Mouse (Mus musculus): ENCODE measurements around the gene Enox1. TPM values are rescaled to one million over a fixed set of nuclear protein-coding genes. Genes with fewer than 3 reads are reported as not detected.

The Enox1 gene
- polyA plus RNA-seq, 1 experiment, result 0.30 TPM

GRCm38 (mm10) chr14:77499996-77500581 is 343.5 kb downstream of the Enox1 start:
- WGBS, result 59% methylated on average over 6 of the region's 6 CpGs
- no peak for TF ChIP-seq POLR2A (IDR thresholded peaks at IDR 0.05; ENCODE audit: low read depth, low read length)
- TF ChIP-seq CTCF (IDR thresholded peaks at IDR 0.05; ENCODE audit: extremely low read depth, insufficient read length, insufficient replicate concordance, low read depth, low read length), result no peak
- H3K27ac ChIP-seq (ENCODE audit: insufficient read depth, low read depth, low read length), result no peak overlapping the region
- H3K36me3 ChIP-seq (ENCODE audit: control insufficient read depth, insufficient read depth, low read length), result no peaks in the 10 kb centered on the region
- H3K4me3 ChIP-seq (ENCODE audit: low read depth, low read length), result no peak overlapping the region
- H3K27me3 ChIP-seq (ENCODE audit: control insufficient read depth, insufficient read depth, low read length), result no peaks in the 10 kb centered on the region
- no peaks in the 10 kb centered on the region for H3K4me1 ChIP-seq (ENCODE audit: control insufficient read depth, insufficient read depth, insufficient read length, low read length)

- Histone ChIP-seq H3K27me3 (ENCODE audit: control insufficient read depth, insufficient read depth, low read length) (no peaks in the 10 kb centered on the region), H3K36me3 (ENCODE audit: control insufficient read depth, insufficient read depth, low read length) (no peaks in the 10 kb centered on the region), H3K27ac (ENCODE audit: insufficient read depth, low read depth, low read length) (no peak overlapping the region), H3K4me3 (ENCODE audit: low read depth, low read length) (no peak overlapping the region), H3K4me1 (ENCODE audit: control insufficient read depth, insufficient read depth, insufficient read length, low read length) (no peaks in the 10 kb centered on the region)
- WGBS, result 55% methylated on average over 12 of the region's 12 CpGs
- TF ChIP-seq CTCF (IDR thresholded peaks at IDR 0.05; ENCODE audit: extremely low read depth, insufficient read length, insufficient replicate concordance, low read depth, low read length), result no peak
- no peak for TF ChIP-seq POLR2A (IDR thresholded peaks at IDR 0.05; ENCODE audit: low read depth, low read length)
Measured at GRCm38 (mm10) chr14:77504458-77505135, 348.0 kb downstream of the Enox1 start.

- TF ChIP-seq CTCF (IDR thresholded peaks at IDR 0.05; ENCODE audit: extremely low read depth, insufficient read length, insufficient replicate concordance, low read depth, low read length) (no peak), POLR2A (IDR thresholded peaks at IDR 0.05; ENCODE audit: low read depth, low read length) (no peak)
- WGBS, result 82% methylated on average over 9 of the region's 9 CpGs
- no peak overlapping the region for H3K4me3 ChIP-seq (ENCODE audit: low read depth, low read length)
- H3K36me3 ChIP-seq (ENCODE audit: control insufficient read depth, insufficient read depth, low read length), result no peaks in the 10 kb centered on the region
- no peak overlapping the region for H3K27ac ChIP-seq (ENCODE audit: insufficient read depth, low read depth, low read length)
- no peaks in the 10 kb centered on the region for H3K4me1 ChIP-seq (ENCODE audit: control insufficient read depth, insufficient read depth, insufficient read length, low read length)
- no peaks in the 10 kb centered on the region for H3K27me3 ChIP-seq (ENCODE audit: control insufficient read depth, insufficient read depth, low read length)
Measured at GRCm38 (mm10) chr14:77506341-77506740, 349.8 kb downstream of the Enox1 start.

- H3K4me1 ChIP-seq (ENCODE audit: control insufficient read depth, insufficient read depth, insufficient read length, low read length), result no peaks in the 10 kb centered on the region
- no peak overlapping the region for H3K4me3 ChIP-seq (ENCODE audit: low read depth, low read length)
- H3K27ac ChIP-seq (ENCODE audit: insufficient read depth, low read depth, low read length), result no peak overlapping the region
- no peaks in the 10 kb centered on the region for H3K36me3 ChIP-seq (ENCODE audit: control insufficient read depth, insufficient read depth, low read length)
- TF ChIP-seq CTCF (IDR thresholded peaks at IDR 0.05; ENCODE audit: extremely low read depth, insufficient read length, insufficient replicate concordance, low read depth, low read length) (no peak), POLR2A (IDR thresholded peaks at IDR 0.05; ENCODE audit: low read depth, low read length) (no peak)
- no peaks in the 10 kb centered on the region for H3K27me3 ChIP-seq (ENCODE audit: control insufficient read depth, insufficient read depth, low read length)
- WGBS, result 86% methylated on average over 12 of the region's 12 CpGs
Measured at GRCm38 (mm10) chr14:77508036-77508435, 351.5 kb downstream of the Enox1 start.

GRCm38 (mm10) chr14:77509042-77509441 is 352.5 kb downstream of the Enox1 start:
- no peaks in the 10 kb centered on the region for H3K27me3 ChIP-seq (ENCODE audit: control insufficient read depth, insufficient read depth, low read length)
- no peaks in the 10 kb centered on the region for H3K4me1 ChIP-seq (ENCODE audit: control insufficient read depth, insufficient read depth, insufficient read length, low read length)
- TF ChIP-seq POLR2A (IDR thresholded peaks at IDR 0.05; ENCODE audit: low read depth, low read length) (no peak), CTCF (IDR thresholded peaks at IDR 0.05; ENCODE audit: extremely low read depth, insufficient read length, insufficient replicate concordance, low read depth, low read length) (no peak)
- no peak overlapping the region for H3K27ac ChIP-seq (ENCODE audit: insufficient read depth, low read depth, low read length)
- H3K4me3 ChIP-seq (ENCODE audit: low read depth, low read length), result no peak overlapping the region
- WGBS, result 74% methylated on average over 6 of the region's 6 CpGs
- H3K36me3 ChIP-seq (ENCODE audit: control insufficient read depth, insufficient read depth, low read length), result no peaks in the 10 kb centered on the region

- WGBS, result 76% methylated on average over 3 of the region's 3 CpGs
- no peaks in the 10 kb centered on the region for H3K27me3 ChIP-seq (ENCODE audit: control insufficient read depth, insufficient read depth, low read length)
- H3K36me3 ChIP-seq (ENCODE audit: control insufficient read depth, insufficient read depth, low read length), result no peaks in the 10 kb centered on the region
- H3K27ac ChIP-seq (ENCODE audit: insufficient read depth, low read depth, low read length), result no peak overlapping the region
- no peak overlapping the region for H3K4me3 ChIP-seq (ENCODE audit: low read depth, low read length)
- TF ChIP-seq POLR2A (IDR thresholded peaks at IDR 0.05; ENCODE audit: low read depth, low read length) (no peak), CTCF (IDR thresholded peaks at IDR 0.05; ENCODE audit: extremely low read depth, insufficient read length, insufficient replicate concordance, low read depth, low read length) (no peak)
- no peaks in the 10 kb centered on the region for H3K4me1 ChIP-seq (ENCODE audit: control insufficient read depth, insufficient read depth, insufficient read length, low read length)
Measured at GRCm38 (mm10) chr14:77509924-77510323, 353.4 kb downstream of the Enox1 start.

- 73% methylated on average over 7 of the region's 7 CpGs for WGBS
- H3K27ac ChIP-seq (ENCODE audit: insufficient read depth, low read depth, low read length), result no peak overlapping the region
- H3K27me3 ChIP-seq (ENCODE audit: control insufficient read depth, insufficient read depth, low read length), result no peaks in the 10 kb centered on the region
- H3K36me3 ChIP-seq (ENCODE audit: control insufficient read depth, insufficient read depth, low read length), result no peaks in the 10 kb centered on the region
- H3K4me3 ChIP-seq (ENCODE audit: low read depth, low read length), result no peak overlapping the region
- H3K4me1 ChIP-seq (ENCODE audit: control insufficient read depth, insufficient read depth, insufficient read length, low read length), result no peaks in the 10 kb centered on the region
- TF ChIP-seq CTCF (IDR thresholded peaks at IDR 0.05; ENCODE audit: extremely low read depth, insufficient read length, insufficient replicate concordance, low read depth, low read length) (no peak), POLR2A (IDR thresholded peaks at IDR 0.05; ENCODE audit: low read depth, low read length) (no peak)
Measured at GRCm38 (mm10) chr14:77511137-77511870, 354.7 kb downstream of the Enox1 start.
